Mouse (Mus musculus) left cerebral cortex, adult 2 months (tissue): ENCODE results near the gene F11r. TPM values are rescaled to one million over a fixed set of nuclear protein-coding genes. Genes with fewer than 3 reads are reported as not detected.

Experiments
- DNase-seq, 2 experiments: peaks; one replicate each; pipeline ENCODE4 v3.0.0; 2021 to 2022; ENCODE audit warnings: low spot score in 2 of 2, mixed read lengths in 1 of 2; ENCODE audit errors: extremely low spot score in 1 of 2
- H3K27ac ChIP-seq: fragments of 200-600 bp; 2 replicates; pipeline ENCODE4 v1.8.1; 2022
- H3K4me3 ChIP-seq: fragments of 200-600 bp; 2 replicates; pipeline ENCODE4 v1.8.1; 2022
- CTCF ChIP-seq: fragments of 200-600 bp; IDR thresholded peaks from 2 replicates; pipeline ENCODE4 v1.8.1; 2022; ENCODE audit warnings: antibody characterized with exemption, mild to moderate bottlenecking, moderate library complexity
- intact Hi-C: fragments of 180-260 bp; cut with DNase I; formaldehyde crosslinking; loops from one replicate; pipeline ENCODE4 v1.15.1; 2025
- total RNA-seq, 2 experiments: library from RNA; stranded (reverse); gene quantifications; 2 replicates each; pipeline ENCODE4 v1.2.3; 2021

Gene F11r
- total RNA-seq, 2 experiments from 2014 or later: 4.9 to 6.2 TPM

- intact Hi-C loops: loop anchor here (2.0 to 5.0 kb wide), 3 partner anchors 57 to 301 kb away; partner anchors contain the start of genes Cfap126 and Ufc1
- DNase-seq: no peak
- no peak for TF ChIP-seq CTCF
- H3K4me3 ChIP-seq: no peak overlapping the region
- no peak overlapping the region for H3K27ac ChIP-seq
Observed at GRCm38 (mm10) chr1:171413608-171414007, 23.7 kb upstream of the F11r start.

DNA sequence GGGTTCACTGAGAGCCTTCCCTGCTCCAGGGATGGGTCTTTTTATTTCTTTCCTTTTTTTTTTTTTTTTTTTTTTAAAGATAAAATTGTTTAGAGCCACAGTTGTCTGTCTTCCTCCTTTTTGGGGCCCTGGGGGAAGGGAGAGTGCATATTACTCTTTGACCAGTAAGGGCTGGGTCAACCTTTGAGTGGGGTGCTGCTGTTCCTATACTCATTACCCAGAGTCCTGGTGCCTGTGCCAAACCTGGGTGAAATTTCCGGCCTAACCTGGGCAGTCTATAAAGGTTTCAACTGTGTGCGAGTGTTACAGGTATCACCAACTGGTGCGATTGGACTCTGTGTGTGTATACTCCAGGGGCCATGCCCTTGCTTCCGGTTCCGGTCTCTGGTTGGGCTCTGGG, 18.7 kb upstream of the F11r start, which contains the start of gene Tstd1:
Tstd1 (plus strand) TSS at position 213 of the 400 bp plus-strand sequence.
- no peak for DNase-seq
- TF ChIP-seq CTCF: no peak
- no peak within 1 kb of the TSS for H3K4me3 ChIP-seq
- H3K27ac ChIP-seq: no peak within 1 kb of the TSS
- intact Hi-C loops: no loop called here

DNA sequence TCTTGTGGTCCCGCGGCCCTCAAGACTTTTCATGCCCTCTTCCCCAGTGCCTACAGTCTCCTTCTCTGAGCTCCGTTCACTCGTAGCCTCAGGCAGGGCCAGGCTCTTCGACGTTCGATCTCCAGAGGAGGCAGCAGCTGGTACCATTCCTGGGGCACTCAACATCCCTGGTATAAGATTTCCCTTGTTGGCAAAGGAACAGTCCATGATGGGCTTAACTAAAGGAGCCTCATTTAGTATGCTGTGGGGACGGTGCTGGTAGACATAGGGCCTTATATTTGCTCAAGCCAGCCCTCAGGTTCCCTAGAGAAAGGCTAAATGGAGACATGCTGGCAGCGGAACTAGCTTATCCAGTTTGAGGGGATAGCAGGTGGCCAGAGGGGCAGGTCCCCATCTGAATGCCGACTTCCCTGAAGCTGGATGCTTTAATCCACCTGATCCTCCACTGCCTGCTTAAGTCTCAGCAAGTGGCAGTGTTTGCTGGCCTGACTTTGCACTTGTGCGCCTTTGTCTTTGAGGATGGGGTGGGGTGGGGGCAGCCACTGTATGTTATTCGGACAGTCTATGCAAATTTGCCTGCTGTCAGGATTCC, 17.9 kb upstream of the F11r start:
- no peak overlapping the region for H3K4me3 ChIP-seq
- TF ChIP-seq CTCF: no peak
- no peak for DNase-seq
- H3K27ac ChIP-seq: no peak overlapping the region
- intact Hi-C loops: no loop called here

DNA sequence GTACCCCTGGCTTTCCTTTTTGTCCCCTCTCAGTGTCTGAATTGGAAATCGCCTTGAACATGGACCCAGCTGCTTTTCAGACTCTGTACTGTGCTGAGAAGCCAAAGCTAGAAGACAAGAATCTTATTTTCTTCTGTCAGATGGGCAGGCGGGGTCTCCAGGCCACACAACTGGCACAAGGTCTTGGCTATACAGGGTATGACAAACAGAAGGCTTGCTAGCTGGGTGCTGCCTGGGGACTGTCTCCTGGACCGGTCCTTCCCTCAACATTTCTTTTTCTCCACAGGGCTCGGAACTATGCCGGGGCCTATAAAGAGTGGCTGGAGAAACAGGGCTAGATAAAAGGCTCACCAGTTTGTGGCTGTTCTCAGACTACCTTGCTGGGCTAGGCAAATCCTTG, 17.4 kb upstream of the F11r start:
- no peak for DNase-seq
- intact Hi-C loops: no loop called here
- Histone ChIP-seq H3K4me3 (no peak overlapping the region), H3K27ac (no peak overlapping the region)
- no peak for TF ChIP-seq CTCF

GRCm38 (mm10) chr1:171422504-171423095, 14.7 kb upstream of the F11r start:
- no peak for DNase-seq
- no peak overlapping the region for H3K4me3 ChIP-seq
- no peak for TF ChIP-seq CTCF
- intact Hi-C loops: no loop called here
- H3K27ac ChIP-seq: no peak overlapping the region

DNA sequence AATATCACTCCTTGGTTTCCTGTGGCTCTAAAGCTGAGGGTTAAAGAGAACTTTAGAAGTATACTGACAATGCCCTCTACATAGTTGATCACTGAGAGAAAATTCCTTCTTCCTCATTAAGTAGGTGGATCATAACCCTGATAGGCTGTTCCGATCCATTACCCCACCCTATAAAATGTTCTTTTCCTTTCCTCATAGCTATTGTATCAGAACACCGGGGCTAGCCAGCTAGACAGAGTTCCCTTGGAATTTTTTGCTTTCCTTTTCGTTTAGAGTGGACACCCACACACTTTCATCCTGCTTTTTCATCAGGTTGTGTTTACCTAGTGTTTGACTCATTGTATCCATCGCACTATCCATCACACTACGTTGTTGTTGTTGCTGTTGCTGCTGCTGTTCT, 12.7 kb upstream of the F11r start:
- Histone ChIP-seq H3K4me3 (no peak overlapping the region), H3K27ac (no peak overlapping the region)
- no peak for TF ChIP-seq CTCF
- no peak for DNase-seq
- intact Hi-C loops: no loop called here

DNA sequence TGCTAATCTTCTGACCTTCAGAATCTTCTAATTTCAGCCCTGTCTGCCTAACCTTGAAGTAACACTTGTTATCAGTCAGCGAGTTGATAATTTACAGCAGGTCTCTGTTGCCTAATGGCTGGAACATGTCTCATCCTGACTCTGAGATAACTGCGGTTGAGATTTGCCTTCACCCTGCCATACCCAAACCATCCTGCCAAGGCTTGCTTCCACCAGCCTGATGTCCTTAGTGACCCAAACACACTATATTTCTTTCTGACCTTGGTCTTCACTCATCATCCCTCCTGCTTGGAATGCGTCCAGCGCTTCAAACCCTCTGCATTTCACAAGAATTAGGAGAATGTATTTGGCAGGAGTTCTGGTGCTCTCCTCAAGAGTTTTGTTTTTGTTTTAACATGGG, 12.2 kb upstream of the F11r start:
- intact Hi-C loops: no loop called here

DNA sequence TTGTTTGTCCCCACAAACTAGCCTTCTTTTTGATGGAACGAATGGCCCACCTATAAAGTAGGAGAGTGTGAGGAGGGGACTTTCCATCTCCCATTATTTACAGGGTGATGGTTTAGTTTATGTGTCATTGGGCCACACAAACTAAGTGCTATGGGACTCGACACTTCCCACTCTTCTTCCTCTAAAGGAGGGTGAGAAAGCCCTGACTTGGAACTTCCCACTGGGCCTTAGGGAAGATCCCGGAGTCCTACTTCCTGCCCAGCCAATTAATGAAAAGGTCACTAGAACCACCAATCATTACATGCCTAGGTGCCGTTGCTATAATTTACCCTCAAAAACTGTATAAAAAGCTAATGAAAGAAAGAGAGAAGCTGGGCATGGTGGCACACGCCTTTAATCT, 5.2 kb upstream of the F11r start:
- no peak overlapping the region for H3K4me3 ChIP-seq
- intact Hi-C loops: no loop called here
- no peak overlapping the region for H3K27ac ChIP-seq
- no peak for TF ChIP-seq CTCF
- DNase-seq: no peak

More for the DNA sequence above, 12.2 kb upstream of the F11r start:
- no peak overlapping the region for H3K27ac ChIP-seq
- no peak for DNase-seq
- no peak overlapping the region for H3K4me3 ChIP-seq
- TF ChIP-seq CTCF: no peak

DNA sequence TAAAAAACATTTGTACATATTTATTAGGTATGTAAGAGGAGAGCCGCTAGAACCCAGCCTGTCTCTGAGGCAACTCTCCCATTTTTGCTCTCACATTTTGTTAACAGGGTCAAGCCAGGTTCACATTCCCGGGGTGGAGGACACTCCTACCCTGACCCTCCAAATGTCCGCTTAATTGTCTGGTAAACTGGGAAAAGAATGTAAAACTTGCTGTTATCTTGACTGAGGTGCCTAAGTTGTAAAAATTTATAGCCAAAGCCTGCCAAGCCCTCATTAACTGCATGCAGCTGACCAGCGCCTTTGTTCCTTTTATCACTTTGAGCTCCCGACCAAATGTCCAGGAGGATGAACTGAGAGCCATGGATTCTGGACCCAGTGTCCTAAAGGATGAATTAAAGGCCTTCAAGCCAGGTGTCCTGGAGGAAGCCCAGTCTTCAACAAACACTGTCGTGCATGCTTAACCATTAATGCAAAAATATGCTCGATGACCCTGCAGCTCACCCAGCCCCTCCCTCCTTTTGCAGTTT, 2.0 kb upstream of the F11r start:
- DNase-seq: no peak
- Histone ChIP-seq H3K27ac (no peak overlapping the region), H3K4me3 (no peak overlapping the region)
- TF ChIP-seq CTCF: no peak
- intact Hi-C loops: no loop called here

- H3K4me3 ChIP-seq: no peak overlapping the region
- no peak overlapping the region for H3K27ac ChIP-seq
- DNase-seq: no peak
- TF ChIP-seq CTCF: no peak
- intact Hi-C loops: no loop called here
Observed at GRCm38 (mm10) chr1:171435974-171436373, 1.4 kb upstream of the F11r start.

DNA sequence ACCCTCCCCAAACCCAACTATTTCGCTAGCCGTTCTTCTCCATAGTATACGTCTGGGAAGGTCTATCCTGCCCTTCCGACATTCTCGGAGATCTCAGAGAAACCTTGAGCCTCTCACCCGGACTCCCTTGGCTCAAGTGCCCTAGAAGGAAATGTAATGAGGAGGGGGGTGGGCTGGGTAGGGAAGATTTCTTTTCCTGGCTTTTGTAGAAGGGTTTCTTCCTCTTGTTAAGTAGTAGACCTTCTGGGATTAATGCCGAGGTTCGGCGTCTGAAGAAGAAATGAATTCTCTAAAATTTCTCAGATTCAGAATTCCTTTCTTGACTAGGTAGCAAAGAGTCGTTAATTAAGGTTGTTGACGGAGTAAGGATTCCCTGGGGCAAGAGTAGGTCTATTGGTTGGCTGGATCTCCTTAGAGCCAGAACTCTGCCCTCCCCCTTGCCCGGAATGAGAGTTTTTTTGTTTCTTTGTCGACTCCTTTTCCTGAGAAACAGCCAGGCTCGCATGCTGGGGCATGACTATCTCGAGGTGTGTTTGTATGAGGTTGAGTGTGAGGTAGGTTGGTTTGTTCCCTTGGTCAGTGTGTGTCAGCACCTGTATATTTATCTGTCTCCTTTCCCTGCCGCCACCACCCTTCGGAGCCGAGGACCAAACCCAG, 807 bp downstream of the F11r start:
- 0 out of 2 replicates have a peak overlapping the region, but pooled peaks have one; percentile 33 for H3K27ac ChIP-seq
- peak overlapping the region; percentile 33 for H3K4me3 ChIP-seq
- TF ChIP-seq CTCF: no peak
- intact Hi-C loops: no loop called here
- DNase-seq: no peak

DNA sequence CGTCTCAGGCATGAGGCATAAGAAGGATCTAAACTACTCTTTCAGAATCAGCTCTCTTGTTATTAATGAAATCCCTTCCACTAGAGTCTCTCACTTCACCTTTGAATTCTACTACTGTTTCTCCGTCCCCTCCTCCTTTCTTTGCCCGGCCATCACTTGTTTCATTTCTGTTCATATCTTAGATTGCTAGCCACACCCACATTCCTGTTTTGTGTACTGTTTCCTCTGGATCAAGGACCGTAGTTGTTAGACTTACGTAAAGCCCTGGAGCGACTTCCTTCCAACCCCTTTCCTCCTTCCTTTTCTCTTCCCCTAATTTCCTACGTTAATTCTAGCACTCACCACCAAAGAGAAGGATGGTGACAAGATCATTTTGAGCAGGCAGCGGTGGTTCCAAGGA, 1.7 kb downstream of the F11r start:
- TF ChIP-seq CTCF: no peak
- no peak overlapping the region; the same call in 1 of the 2 replicates for H3K27ac ChIP-seq
- intact Hi-C loops: no loop called here
- no peak for DNase-seq
- 0 out of 2 replicates have a peak overlapping the region, but pooled peaks have one; percentile 7 for H3K4me3 ChIP-seq
